In genomic region chr6:142148371-142148770, GRCm38 (mm10) we compare ENCODE assay signal across 34 mouse cellular contexts. TPM values are rescaled to one million over a fixed set of nuclear protein-coding genes. Genes with fewer than 3 reads are reported as not detected.
"Had no signal": no experiment of that assay in that cellular context is flagged by ENCODE, and none has a peak within 500 bp of the region (broad histone marks: within the 10 kb centered on the region; RNA-seq: fewer than 3 reads in every experiment).

No protein-coding gene starts in this region.

- H3K27ac ChIP-seq: heart, embryonic 10.5 days; heart, embryonic 13.5 days; heart, embryonic 15.5 days; hindbrain, embryonic 10.5 days; hindbrain, embryonic 12.5 days; hindbrain, embryonic 13.5 days; hindbrain, embryonic 14.5 days; hindbrain, embryonic 15.5 days; hindbrain, postnatal 0 days; intestine, embryonic 15.5 days; kidney, embryonic 15.5 days; kidney, postnatal 0 days; layer of hippocampus, adult 2 months; left cerebral cortex, adult 2 months had no signal

- H3K4me3 ChIP-seq: heart, embryonic 10.5 days; heart, embryonic 12.5 days; heart, embryonic 13.5 days; heart, embryonic 15.5 days; hindbrain, embryonic 10.5 days; hindbrain, embryonic 12.5 days; hindbrain, embryonic 13.5 days; hindbrain, embryonic 15.5 days; intestine, embryonic 15.5 days; kidney, embryonic 15.5 days; layer of hippocampus, adult 2 months; left cerebral cortex, adult 2 months had no signal

- DNase-seq: heart, postnatal 10 days; heart, postnatal 14 days; heart, postnatal 36 days; heart, postnatal 4 days; kidney, adult 18-20 months; kidney, adult 8-10 months; kidney, postnatal 10 days; kidney, postnatal 14 days; kidney, postnatal 25 days; kidney, postnatal 36 days; layer of hippocampus, adult 9-11 months; layer of hippocampus, postnatal 36 days had no signal

- H3K4me1 ChIP-seq: heart, embryonic 10.5 days; heart, embryonic 12.5 days; heart, embryonic 13.5 days; heart, embryonic 15.5 days; hindbrain, embryonic 10.5 days; hindbrain, embryonic 12.5 days; hindbrain, embryonic 13.5 days; hindbrain, embryonic 15.5 days; intestine, embryonic 15.5 days; kidney, embryonic 15.5 days had no signal

- H3K36me3 ChIP-seq: heart, embryonic 10.5 days; heart, embryonic 12.5 days; heart, embryonic 13.5 days; heart, embryonic 15.5 days; hindbrain, embryonic 10.5 days; hindbrain, embryonic 12.5 days; hindbrain, embryonic 13.5 days; hindbrain, embryonic 15.5 days; intestine, embryonic 15.5 days; kidney, embryonic 15.5 days had no signal

- H3K27me3 ChIP-seq: heart, embryonic 12.5 days; heart, embryonic 13.5 days; heart, embryonic 15.5 days; hindbrain, embryonic 12.5 days; hindbrain, embryonic 13.5 days; hindbrain, embryonic 15.5 days; intestine, embryonic 15.5 days; kidney, embryonic 15.5 days had no signal

RNA-seq across cellular contexts. Expression of gene Slco1a6, which starts 60.0 kb away (rescaled TPM):
- polyA plus RNA-seq: heart, embryonic 10.5 days; heart, embryonic 11.5 days; heart, embryonic 13.5 days; heart, embryonic 14.5 days; heart, postnatal 0 days; hindbrain, postnatal 0 days; intestine, embryonic 14.5 days; intestine, embryonic 15.5 days; intestine, embryonic 16.5 days; intestine, postnatal 0 days; large intestine, adult 2 months had no signal
